Comparison of ENCODE assay signal across 8 mouse cellular contexts in genomic region chr6:86523755-86524434, GRCm38 (mm10). TPM values are rescaled to one million over a fixed set of nuclear protein-coding genes. Genes with fewer than 3 reads are reported as not detected.
A peak's percentile ranks its signal among the peaks of the same experiment; 100 is the strongest.
DNase-seq lines count a peak whose midpoint lies in the region; ATAC-seq and TF ChIP-seq lines count a peak whose summit lies in the region.

No protein-coding gene starts in this region.

- H3K27ac ChIP-seq in layer of hippocampus, adult 2 months = peak overlapping the region; percentile 100
- H3K27ac ChIP-seq in embryonic facial prominence, embryonic 14.5 days (replicated peaks; ENCODE audit: low read depth, low read length) = peak overlapping the region; percentile 100
- peak overlapping the region; percentile 85 for H3K27ac ChIP-seq in kidney, embryonic 15.5 days

- under 1% methylated on average over 15 of the region's 15 CpGs for WGBS in embryonic facial prominence, embryonic 14.5 days
- WGBS in kidney, embryonic 15.5 days = under 1% methylated on average over 15 of the region's 15 CpGs

- peak overlapping the region; percentile 99 for H3K9ac ChIP-seq in embryonic facial prominence, embryonic 14.5 days (ENCODE audit: low read depth, low read length)
- peak overlapping the region; percentile 96 for H3K9ac ChIP-seq in kidney, embryonic 15.5 days

- TF ChIP-seq CTCF in layer of hippocampus, adult 2 months (conservative IDR thresholded peaks at IDR 0.05) = no peak

- H3K27me3 ChIP-seq in embryonic facial prominence, embryonic 14.5 days (replicated peaks; ENCODE audit: control insufficient read depth, insufficient read depth, low read length) = no peaks in the 10 kb centered on the region
- no peaks in the 10 kb centered on the region for H3K27me3 ChIP-seq in kidney, embryonic 15.5 days

- ATAC-seq in embryonic facial prominence, embryonic 14.5 days (ENCODE audit: low read depth) = no peak
- no peak for ATAC-seq in kidney, embryonic 15.5 days (replicated peaks; ENCODE audit: low FRiP score)

- peak overlapping the region; percentile 89 for H3K4me2 ChIP-seq in embryonic facial prominence, embryonic 14.5 days (ENCODE audit: low read depth, low read length)
- H3K4me2 ChIP-seq in kidney, embryonic 15.5 days = peak overlapping the region; percentile 67

- no peaks in the 10 kb centered on the region for H3K9me3 ChIP-seq in embryonic facial prominence, embryonic 14.5 days (ENCODE audit: control insufficient read depth, low read length)
- H3K9me3 ChIP-seq in kidney, embryonic 15.5 days (replicated peaks) = no peaks in the 10 kb centered on the region

- peaks cover 13% of the 10 kb centered on the region for H3K4me1 ChIP-seq in embryonic facial prominence, embryonic 14.5 days (ENCODE audit: control insufficient read depth, insufficient read depth, low read length)
- peaks cover 25% of the 10 kb centered on the region for H3K4me1 ChIP-seq in kidney, embryonic 15.5 days

- peak overlapping the region; percentile 98 for H3K4me3 ChIP-seq in layer of hippocampus, adult 2 months
- peak overlapping the region; percentile 96 for H3K4me3 ChIP-seq in embryonic facial prominence, embryonic 14.5 days (ENCODE audit: low read depth, low read length)
- H3K4me3 ChIP-seq in kidney, embryonic 15.5 days (replicated peaks) = peak overlapping the region; percentile 87

- DNase-seq in layer of hippocampus, adult 2 months (ENCODE audit: low spot score in 2 of 2) = no peak
- no peak for DNase-seq in layer of hippocampus, adult 8-10 months (ENCODE audit: low spot score in 2 of 2)
- peak; percentile 50 for DNase-seq in Muller cell, postnatal 12 days (ENCODE audit: inconsistent ontology term)
- DNase-seq in embryonic facial prominence, embryonic 14.5 days (ENCODE audit: low spot score) = peak; percentile 60
- DNase-seq in lung, postnatal 36 days = peak; percentile 42
- DNase-seq in thymus, postnatal 14 days = peak; percentile 32
- DNase-seq in urinary bladder, adult 2 months (ENCODE audit: low spot score) = no peak

- H3K36me3 ChIP-seq in embryonic facial prominence, embryonic 14.5 days (ENCODE audit: control insufficient read depth, insufficient read depth, low read length) = peaks cover 19% of the 10 kb centered on the region
- H3K36me3 ChIP-seq in kidney, embryonic 15.5 days = peaks cover 20% of the 10 kb centered on the region

RNA-seq across cellular contexts. Expression of gene Pcbp1, which starts 2.2 kb away (rescaled TPM):
- 100 to 1,000 TPM; 179 to 184 TPM for total RNA-seq in layer of hippocampus, adult 2 months (2021)
- total RNA-seq in layer of hippocampus, adult 8-10 months (2022) = 100 to 1,000 TPM; 172 to 184 (median 178) TPM
- 397 and 402 TPM in 2 replicates for polyA plus RNA-seq in embryonic facial prominence, embryonic 14.5 days (2014; fragmentation: Nextera tagmentation; extraction: Ambion mirVana)
- polyA plus RNA-seq in kidney, embryonic 15.5 days (2015; fragmentation: Nextera tagmentation; extraction: Ambion mirVana) = 488 and 506 TPM in 2 replicates
- 153 and 183 TPM in 2 replicates for polyA plus RNA-seq in urinary bladder, adult 2 months (2012; rRNA removed)

Comparison
In these comparisons a context has a peak if more than half of its experiments do, and no peak if none do; other contexts are left out.
1. DNase-seq: peak in Muller cell, postnatal 12 days (single experiment), embryonic facial prominence, embryonic 14.5 days (single experiment), lung, postnatal 36 days (single experiment) and thymus, postnatal 14 days (single experiment); none in layer of hippocampus, adult 2 months (0 of 2), layer of hippocampus, adult 8-10 months (0 of 2) and urinary bladder, adult 2 months (single experiment).
2. Peak in every context shown above with its lines, with median percentiles within 50 percentile points of each other: H3K27ac ChIP-seq and H3K4me3 ChIP-seq.